Mouse (Mus musculus) heart, postnatal 0 days (tissue): Measurements from ENCODE around the gene Gpr157.

Experiments used
- CTCF ChIP-seq: IDR thresholded peaks from 2 replicates; pipeline ENCODE4 v1.5.1; 2016; ENCODE audit warnings: antibody characterized with exemption, control low read depth, low read depth
- EP300 ChIP-seq: IDR thresholded peaks from 2 replicates; pipeline ENCODE4 v1.6.1; 2016; ENCODE audit warnings: antibody characterized with exemption, low read depth

- TF ChIP-seq CTCF (no peak), EP300 (no peak)
These were observed 41.4 kb downstream of the Gpr157 start for GRCm38 (mm10) chr4:150128571-150128970.
